ENCODE assay signal across 8 mouse cellular contexts in genomic region chr2:167078931-167079495, GRCm38 (mm10). TPM values are rescaled to one million over a fixed set of nuclear protein-coding genes. Genes with fewer than 3 reads are reported as not detected.
DNase-seq lines count a peak whose midpoint lies in the region; ATAC-seq and TF ChIP-seq lines count a peak whose summit lies in the region.

No protein-coding gene starts in this region.

- H3K27me3 ChIP-seq in neural tube, embryonic 11.5 days (ENCODE audit: control insufficient read depth, insufficient read depth, low read length), result no peaks in the 10 kb centered on the region
- H3K27me3 ChIP-seq in hindbrain, embryonic 13.5 days, result peaks cover 9% of the 10 kb centered on the region; the same call in 1 of the 2 replicates
- no peaks in the 10 kb centered on the region for H3K27me3 ChIP-seq in stomach, postnatal 0 days (ENCODE audit: control insufficient read depth, insufficient read depth, low read length)

- no peak overlapping the region for H3K4me2 ChIP-seq in neural tube, embryonic 11.5 days (ENCODE audit: low read depth)
- H3K4me2 ChIP-seq in hindbrain, embryonic 13.5 days, result no peak overlapping the region
- no peak overlapping the region for H3K4me2 ChIP-seq in stomach, postnatal 0 days (replicated peaks; ENCODE audit: low read depth)

- TF ChIP-seq EP300 in stomach, postnatal 0 days (optimal IDR thresholded peaks at IDR 0.05), result no peak

- H3K9ac ChIP-seq in neural tube, embryonic 11.5 days (ENCODE audit: low read length), result no peak overlapping the region
- H3K9ac ChIP-seq in hindbrain, embryonic 13.5 days, result peak overlapping the region; percentile 30; the same call in 1 of the 2 replicates
- H3K9ac ChIP-seq in stomach, postnatal 0 days (ENCODE audit: low read length), result 0 out of 2 replicates have a peak overlapping the region, but pooled peaks have one; percentile 1

- no peak for TF ChIP-seq CTCF in gastrocnemius, adult 2 months (IDR thresholded peaks at IDR 0.05)
- TF ChIP-seq CTCF in stomach, postnatal 0 days (IDR thresholded peaks at IDR 0.05; ENCODE audit: low read depth), result no peak

- WGBS in neural tube, embryonic 11.5 days, result 48% methylated on average over 9 of the region's 9 CpGs
- WGBS in hindbrain, embryonic 13.5 days, result 49% methylated on average over 9 of the region's 9 CpGs
- WGBS in stomach, postnatal 0 days, result 44% methylated on average over 9 of the region's 9 CpGs

- peaks cover 5% of the 10 kb centered on the region for H3K4me1 ChIP-seq in neural tube, embryonic 11.5 days (ENCODE audit: control insufficient read depth, insufficient read depth, low read length)
- peaks cover 24% of the 10 kb centered on the region for H3K4me1 ChIP-seq in hindbrain, embryonic 13.5 days (replicated peaks)
- H3K4me1 ChIP-seq in stomach, postnatal 0 days (replicated peaks; ENCODE audit: control insufficient read depth, insufficient read depth), result no peaks in the 10 kb centered on the region; the same call in 1 of the 2 replicates

- no peaks in the 10 kb centered on the region for H3K9me3 ChIP-seq in neural tube, embryonic 11.5 days (ENCODE audit: control insufficient read depth, low read length)
- H3K9me3 ChIP-seq in hindbrain, embryonic 13.5 days, result no peaks in the 10 kb centered on the region
- H3K9me3 ChIP-seq in stomach, postnatal 0 days (ENCODE audit: control insufficient read depth, low read length), result no peaks in the 10 kb centered on the region

- peak overlapping the region; percentile 38 for H3K27ac ChIP-seq in gastrocnemius, adult 2 months
- 0 out of 2 replicates have a peak overlapping the region, but pooled peaks have one; percentile 10 for H3K27ac ChIP-seq in neural tube, embryonic 11.5 days (ENCODE audit: low read depth, low read length)
- peak overlapping the region; percentile 44; the same call in 1 of the 2 replicates for H3K27ac ChIP-seq in hindbrain, embryonic 13.5 days
- no peak overlapping the region for H3K27ac ChIP-seq in stomach, postnatal 0 days (replicated peaks)

- H3K4me3 ChIP-seq in gastrocnemius, adult 2 months, result no peak overlapping the region
- no peak overlapping the region for H3K4me3 ChIP-seq in neural tube, embryonic 11.5 days (ENCODE audit: low read depth, low read length)
- H3K4me3 ChIP-seq in hindbrain, embryonic 13.5 days, result no peak overlapping the region
- no peak overlapping the region for H3K4me3 ChIP-seq in stomach, postnatal 0 days (ENCODE audit: low read depth, low read length)

- intact Hi-C loops in gastrocnemius, adult 2 months (cut with DNase I), result no loop called here

- DNase-seq in gastrocnemius, adult 2 months, result peak; percentile 49
- no peak for DNase-seq in gastrocnemius, postnatal 25 days
- no peak for DNase-seq in neural tube, embryonic 11.5 days (ENCODE audit: low spot score)
- no peak for DNase-seq in neural tube, embryonic 10.5 days (ENCODE audit: extremely low spot score, low spot score)
- DNase-seq in stomach, postnatal 0 days (ENCODE audit: low spot score), result no peak
- no peak for DNase-seq in yolk sac, embryonic 10.5 days (ENCODE audit: low spot score)

- no peak for ATAC-seq in neural tube, embryonic 11.5 days (ENCODE audit: insufficient read depth, low FRiP score, low TSS enrichment)
- no peak for ATAC-seq in hindbrain, embryonic 13.5 days (ENCODE audit: low FRiP score)
- peak; percentile 60 for ATAC-seq in stomach, postnatal 0 days (ENCODE audit: low FRiP score, low TSS enrichment)
- no peak for ATAC-seq in granulocyte monocyte progenitor cell, adult 5-6 weeks (replicated peaks; ENCODE audit: poor library complexity, severe bottlenecking)

- no peaks in the 10 kb centered on the region for H3K36me3 ChIP-seq in neural tube, embryonic 11.5 days (ENCODE audit: control insufficient read depth, insufficient read depth, low read length)
- H3K36me3 ChIP-seq in hindbrain, embryonic 13.5 days, result no peaks in the 10 kb centered on the region
- H3K36me3 ChIP-seq in stomach, postnatal 0 days (ENCODE audit: control insufficient read depth, insufficient read depth, low read length), result no peaks in the 10 kb centered on the region

RNA-seq across cellular contexts. Expression of gene Znfx1, which starts 16.2 kb away (rescaled TPM):
- 10 to 100 TPM; 25.2 to 25.8 TPM for total RNA-seq in gastrocnemius, adult 2 months (2021)
- 10 to 100 TPM; 19.3 to 21.6 TPM for total RNA-seq in gastrocnemius, postnatal 25 days (2021)
- polyA plus RNA-seq in neural tube, embryonic 11.5 days (2014; fragmentation: Nextera tagmentation; extraction: Ambion mirVana), result 6.2 and 7.8 TPM in 2 replicates
- polyA plus RNA-seq in hindbrain, embryonic 13.5 days (2015; fragmentation: Nextera tagmentation; extraction: Ambion mirVana), result 6.5 and 7.8 TPM in 2 replicates
- polyA plus RNA-seq in stomach, postnatal 0 days (2015; fragmentation: Nextera tagmentation; extraction: Ambion mirVana), result 4.2 and 4.3 TPM in 2 replicates
- total RNA-seq in granulocyte monocyte progenitor cell, adult 5-6 weeks (2014; fragmentation: Nextera tagmentation), result 25.4 and 28.2 TPM in 2 replicates
- total RNA-seq in granulocyte monocyte progenitor cell, adult 5-6 weeks (2017), result 23.1 and 29.1 TPM in 2 replicates
